Mouse (Mus musculus) left cerebral cortex, adult 8-10 months (tissue): Measurements from ENCODE around the gene Grip1. TPM values are rescaled to one million over a fixed set of nuclear protein-coding genes. Genes with fewer than 3 reads are reported as not detected.

ENCODE experiments used
- DNase-seq, 2 experiments: peaks; one replicate each; pipeline ENCODE4 v3.0.0; 2022; ENCODE audit warnings: low spot score in 2 of 2
- total RNA-seq, 4 experiments: library from RNA; stranded (reverse); gene quantifications; 2 replicates each; pipeline ENCODE4 v1.2.4; 2022

The Grip1 gene
- total RNA-seq, 4 experiments from 2014 or later: 17.2 to 21.3 (median 19.1) TPM

GRCm38 (mm10) chr10:119830388-119830956 lies 376.8 kb downstream of the Grip1 start:
- DNase-seq: no peak

- no peak for DNase-seq
Measured at GRCm38 (mm10) chr10:119831086-119831485, 377.5 kb downstream of the Grip1 start.

GRCm38 (mm10) chr10:119833334-119833733 lies 379.7 kb downstream of the Grip1 start:
- no peak for DNase-seq

GRCm38 (mm10) chr10:119834122-119834521 lies 380.5 kb downstream of the Grip1 start:
- peak in 1 of 2 experiments; percentile 68 for DNase-seq

GRCm38 (mm10) chr10:119839645-119840044 lies 386.0 kb downstream of the Grip1 start:
- DNase-seq: no peak

GRCm38 (mm10) chr10:119842004-119842403 lies 388.4 kb downstream of the Grip1 start:
- DNase-seq: no peak

GRCm38 (mm10) chr10:119845705-119846410 lies 392.2 kb downstream of the Grip1 start:
- DNase-seq: peak in 1 of 2 experiments; percentile 21

GRCm38 (mm10) chr10:119851594-119851993 lies 398.0 kb downstream of the Grip1 start:
- no peak for DNase-seq

- no peak for DNase-seq
Measured at GRCm38 (mm10) chr10:119852582-119853135, 399.0 kb downstream of the Grip1 start.

- no peak for DNase-seq
Measured at GRCm38 (mm10) chr10:119867726-119868125, 414.1 kb downstream of the Grip1 start.

GRCm38 (mm10) chr10:119868995-119869579 lies 415.5 kb downstream of the Grip1 start:
- DNase-seq: peak in 1 of 2 experiments; percentile 16

GRCm38 (mm10) chr10:119876721-119877120 lies 423.1 kb downstream of the Grip1 start:
- no peak for DNase-seq

GRCm38 (mm10) chr10:119878331-119878730 lies 424.7 kb downstream of the Grip1 start:
- no peak for DNase-seq

- DNase-seq: no peak
Measured at GRCm38 (mm10) chr10:119884591-119884990, 431.0 kb downstream of the Grip1 start.

GRCm38 (mm10) chr10:119885563-119885962 lies 431.9 kb downstream of the Grip1 start:
- no peak for DNase-seq

GRCm38 (mm10) chr10:119886681-119887080 lies 433.1 kb downstream of the Grip1 start:
- no peak for DNase-seq

- DNase-seq: no peak
Measured at GRCm38 (mm10) chr10:119902754-119903153, 449.1 kb downstream of the Grip1 start.

GRCm38 (mm10) chr10:119906869-119907268 lies 453.2 kb downstream of the Grip1 start:
- no peak for DNase-seq

GRCm38 (mm10) chr10:119917995-119918394 lies 464.4 kb downstream of the Grip1 start:
- DNase-seq: no peak

- no peak for DNase-seq
Measured at GRCm38 (mm10) chr10:119927963-119928362, 474.3 kb downstream of the Grip1 start.

- no peak for DNase-seq
Measured at GRCm38 (mm10) chr10:119928921-119929320, 475.3 kb downstream of the Grip1 start.

GRCm38 (mm10) chr10:119932794-119933193 lies 479.2 kb downstream of the Grip1 start:
- no peak for DNase-seq
